In genomic region chr7:49303600-49304411, GRCm38 (mm10) we compare ENCODE assay signal across 8 mouse cellular contexts.
DNase-seq lines count a peak whose midpoint lies in the region; ATAC-seq lines count a peak whose summit lies in the region.

No protein-coding gene starts in this region.

- no peaks in the 10 kb centered on the region; the same call in 1 of the 2 replicates for H3K27me3 ChIP-seq in heart, embryonic 16.5 days (ENCODE audit: control insufficient read depth, insufficient read depth, low read length)
- H3K27me3 ChIP-seq in hindbrain, embryonic 12.5 days, result peaks cover 14% of the 10 kb centered on the region; the same call in 1 of the 2 replicates

- intact Hi-C loops in left cerebral cortex, postnatal 14 days (cut with DNase I), result no loop called here

- WGBS in heart, embryonic 16.5 days, result 5% methylated on average over 31 of the region's 31 CpGs
- WGBS in hindbrain, embryonic 12.5 days, result 4% methylated on average over 29 of the region's 31 CpGs

- no peaks in the 10 kb centered on the region for H3K36me3 ChIP-seq in heart, embryonic 16.5 days (ENCODE audit: control insufficient read depth, insufficient read depth)
- no peaks in the 10 kb centered on the region for H3K36me3 ChIP-seq in hindbrain, embryonic 12.5 days

- H3K27ac ChIP-seq in heart, embryonic 16.5 days (ENCODE audit: low read length), result no peak overlapping the region
- H3K27ac ChIP-seq in hindbrain, embryonic 12.5 days, result no peak overlapping the region

- peak overlapping the region; percentile 73 for H3K4me2 ChIP-seq in heart, embryonic 16.5 days (ENCODE audit: low read depth, low read length)
- H3K4me2 ChIP-seq in hindbrain, embryonic 12.5 days (replicated peaks), result peak overlapping the region; percentile 62

- no peaks in the 10 kb centered on the region for H3K9me3 ChIP-seq in heart, embryonic 16.5 days (replicated peaks; ENCODE audit: control insufficient read depth, low read length)
- H3K9me3 ChIP-seq in hindbrain, embryonic 12.5 days (replicated peaks), result no peaks in the 10 kb centered on the region

- peak overlapping the region; percentile 50 for H3K4me3 ChIP-seq in heart, embryonic 16.5 days (ENCODE audit: low read length)
- H3K4me3 ChIP-seq in hindbrain, embryonic 12.5 days, result peak overlapping the region; percentile 33

- ATAC-seq in heart, embryonic 16.5 days (replicated peaks; ENCODE audit: extremely low read depth, insufficient read depth, low FRiP score), result no peak; the same call in 1 of the 2 replicates
- peak; percentile 69 for ATAC-seq in hindbrain, embryonic 12.5 days (ENCODE audit: low FRiP score)
- 0 out of 2 replicates have a peak, but pooled peaks have one; percentile 10 for ATAC-seq in megakaryocyte progenitor cell, adult 5-6 weeks (replicated peaks; ENCODE audit: poor library complexity)

- no peak for DNase-seq in heart, adult 9 months (ENCODE audit: low spot score in 2 of 2)
- DNase-seq in ZHBTc4 (ENCODE audit: low read depth, low spot score), result peak; percentile 45
- peak; percentile 18 for DNase-seq in thymus, postnatal 14 days
- no peak for DNase-seq in frontal cortex, postnatal 10 days (ENCODE audit: low spot score in 2 of 2)
- no peak for DNase-seq in left cerebral cortex, postnatal 14 days (ENCODE audit: low spot score in 2 of 2)

- peak overlapping the region; percentile 63 for H3K9ac ChIP-seq in heart, embryonic 16.5 days (ENCODE audit: low read length)
- H3K9ac ChIP-seq in hindbrain, embryonic 12.5 days, result peak overlapping the region; percentile 49

- H3K4me1 ChIP-seq in heart, embryonic 16.5 days (ENCODE audit: control insufficient read depth, insufficient read depth, low read length), result peaks cover 21% of the 10 kb centered on the region
- peaks cover 24% of the 10 kb centered on the region for H3K4me1 ChIP-seq in hindbrain, embryonic 12.5 days

Comparison
In these comparisons a context has a peak if more than half of its experiments do, and no peak if none do; other contexts are left out.
1. DNase-seq: peak in ZHBTc4 (single experiment) and thymus, postnatal 14 days (single experiment); none in heart, adult 9 months (0 of 2), frontal cortex, postnatal 10 days (0 of 2) and left cerebral cortex, postnatal 14 days (0 of 2).